Mouse (Mus musculus): ENCODE measurements around the gene Arf5.
A peak's percentile ranks its signal among the peaks of the same experiment; 100 is the strongest.

Arf5 gene

DNA sequence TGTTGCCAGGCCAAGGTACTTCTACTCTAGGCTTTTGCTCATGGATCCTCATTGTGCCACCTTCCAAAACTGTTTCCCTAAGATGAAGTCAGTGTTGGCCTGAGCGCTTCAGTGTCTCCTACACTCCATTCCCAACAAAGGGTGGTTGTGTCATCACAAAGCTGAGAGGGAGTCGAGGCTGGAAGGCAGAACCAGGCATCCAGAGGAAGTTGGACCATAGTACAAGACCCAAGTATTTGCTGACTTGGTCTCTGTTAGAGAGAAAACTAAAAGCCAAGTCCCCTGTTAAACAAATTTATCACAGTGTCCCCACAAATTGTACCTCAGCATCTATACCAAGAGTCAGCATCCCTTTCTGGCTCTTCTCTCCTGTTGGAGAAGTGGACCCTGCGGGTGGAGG, 4.9 kb downstream of the Arf5 start, which contains the start of gene Gcc1:
Gcc1 (minus strand) TSS at position 101 of the 400 bp plus-strand sequence.
- DNase-seq, result no peak

DNA sequence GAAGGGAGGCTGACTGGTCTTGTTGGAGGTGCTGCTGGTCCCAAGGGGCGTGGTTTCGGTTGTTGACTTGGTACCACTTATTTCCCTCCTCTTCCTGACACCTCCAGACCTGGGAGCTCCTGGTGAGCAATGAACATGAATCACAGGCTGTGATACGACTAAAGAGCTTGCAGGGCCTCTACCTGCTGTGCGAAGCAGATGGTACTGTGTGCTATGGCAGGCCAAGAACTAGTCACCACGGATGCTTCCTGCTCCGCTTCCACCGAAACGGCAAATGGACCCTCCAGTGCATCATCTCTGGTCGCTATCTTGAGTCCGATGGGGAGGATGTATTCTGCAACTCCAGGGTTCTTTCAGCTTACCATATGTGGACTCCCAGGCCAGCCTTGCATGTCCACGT, 6.5 kb downstream of the Arf5 start:
- peak in 1 of 2 experiments; percentile 54 for DNase-seq

- no peak for DNase-seq
These were observed 7.6 kb downstream of the Arf5 start for GRCm38 (mm10) chr6:28430795-28431537.

- no peak for DNase-seq
These were observed 8.1 kb downstream of the Arf5 start for GRCm38 (mm10) chr6:28431538-28431855.

GRCm38 (mm10) chr6:28447937-28448336, 24.6 kb downstream of the Arf5 start:
- peak in 1 of 2 experiments; percentile 17 for DNase-seq

GRCm38 (mm10) chr6:28449253-28449652, 25.9 kb downstream of the Arf5 start, which contains the start of gene Pax4:
Pax4 (minus strand) TSS chr6:28449353.
- no peak for DNase-seq

GRCm38 (mm10) chr6:28450481-28450880, 27.1 kb downstream of the Arf5 start:
- no peak for DNase-seq

- peak in 1 of 2 experiments; percentile 16 for DNase-seq
These were observed 27.6 kb downstream of the Arf5 start for GRCm38 (mm10) chr6:28450977-28451376.

DNA sequence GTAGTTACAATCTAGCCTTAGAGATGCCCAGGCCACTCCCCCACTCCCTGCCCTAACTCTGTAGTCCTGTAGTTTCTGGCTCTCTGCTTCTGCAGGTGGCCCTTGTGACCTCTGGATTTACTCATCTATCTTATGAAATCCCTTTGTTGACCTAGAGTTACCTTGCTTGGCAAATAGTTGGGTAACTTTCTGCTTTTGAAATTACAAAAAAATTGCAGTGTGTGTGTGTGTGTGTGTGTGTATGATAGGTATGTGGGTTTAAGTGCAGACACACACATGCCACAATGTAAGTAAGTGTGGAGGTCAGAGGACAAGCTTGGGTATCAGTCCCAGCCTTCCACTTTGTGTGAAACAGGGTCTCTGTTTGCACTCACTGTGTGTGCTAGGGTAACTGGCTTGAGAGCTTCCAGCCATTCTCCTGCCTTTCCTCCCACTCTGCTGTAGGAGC, 35.9 kb downstream of the Arf5 start:
- DNase-seq, result no peak

DNA sequence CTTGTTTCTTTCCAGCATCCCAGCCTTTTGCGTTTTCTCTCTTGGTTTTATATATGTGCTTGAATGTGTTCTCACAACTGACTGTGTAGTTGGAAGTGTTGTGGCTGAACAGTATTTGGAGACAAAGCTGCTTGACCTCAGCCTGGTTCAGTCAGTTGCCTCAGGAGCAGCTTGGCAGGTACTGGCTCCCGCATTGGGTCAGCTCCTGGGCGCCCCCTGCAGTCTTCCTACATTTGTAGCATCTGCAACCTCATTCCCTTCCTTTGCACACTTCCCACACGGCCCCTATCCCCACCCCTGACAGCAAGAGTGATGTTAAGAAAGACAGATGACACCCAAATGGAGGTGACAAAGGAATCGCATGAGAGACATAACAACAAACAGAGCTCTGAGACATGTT, 37.2 kb downstream of the Arf5 start:
- peak; percentile 87 for DNase-seq

DNA sequence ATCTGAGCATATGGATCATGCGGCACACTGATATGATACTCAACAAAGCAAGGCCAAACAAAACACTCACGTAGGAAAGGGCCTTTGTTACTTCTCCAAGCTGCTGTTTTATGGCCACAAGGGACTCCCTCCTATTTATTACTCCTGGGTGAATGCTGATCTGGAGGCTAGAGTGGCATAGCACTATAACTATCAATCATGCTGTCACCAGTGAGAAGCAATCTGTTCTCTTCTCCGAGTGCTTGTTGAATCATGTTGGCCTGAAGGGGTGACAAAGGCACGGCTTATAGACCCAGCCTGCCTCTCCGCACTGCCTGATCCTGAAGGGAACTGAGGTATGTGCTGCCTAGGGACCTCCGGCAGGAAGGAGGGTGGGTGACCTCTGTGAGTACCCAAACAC, 41.3 kb downstream of the Arf5 start:
- DNase-seq, result no peak

GRCm38 (mm10) chr6:28470017-28470602, 46.8 kb downstream of the Arf5 start:
- DNase-seq, result no peak

GRCm38 (mm10) chr6:28470621-28471020, 47.3 kb downstream of the Arf5 start:
- DNase-seq, result no peak

DNA sequence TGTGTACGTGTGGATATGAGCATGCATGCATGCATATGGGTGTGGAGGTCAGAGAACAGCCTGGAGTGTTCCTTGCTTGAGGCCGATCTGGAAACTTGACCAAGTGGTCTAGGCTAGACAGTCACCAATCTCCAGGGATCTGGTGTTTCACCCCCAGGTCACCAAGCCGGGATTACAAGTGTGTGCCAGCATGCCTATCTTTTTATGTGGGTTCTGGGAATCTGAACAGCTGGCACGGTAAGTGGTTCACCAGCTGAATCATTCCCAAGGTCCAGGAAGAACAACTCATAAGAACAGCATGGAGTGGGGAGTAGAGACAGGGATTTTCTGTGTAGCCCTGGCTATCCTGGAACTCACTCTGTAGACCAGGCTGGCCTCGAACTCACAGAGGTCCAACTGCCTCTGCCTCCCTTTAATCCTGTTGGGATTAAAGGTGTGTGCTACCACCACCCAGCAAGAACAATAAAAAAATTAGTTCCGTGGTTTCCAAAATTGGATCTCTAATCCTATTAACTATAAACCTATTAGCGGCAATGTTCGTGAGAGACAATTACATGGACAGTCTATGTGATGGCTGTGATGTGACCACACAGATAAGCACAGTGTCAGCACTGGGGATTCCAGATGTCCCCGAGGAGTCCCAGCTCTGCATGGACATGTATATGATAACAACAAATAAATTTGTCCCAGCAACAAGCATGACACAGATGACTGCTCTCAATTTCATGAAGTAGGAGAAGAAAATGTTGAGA, 48.1 kb downstream of the Arf5 start:
- DNase-seq, result no peak

DNA sequence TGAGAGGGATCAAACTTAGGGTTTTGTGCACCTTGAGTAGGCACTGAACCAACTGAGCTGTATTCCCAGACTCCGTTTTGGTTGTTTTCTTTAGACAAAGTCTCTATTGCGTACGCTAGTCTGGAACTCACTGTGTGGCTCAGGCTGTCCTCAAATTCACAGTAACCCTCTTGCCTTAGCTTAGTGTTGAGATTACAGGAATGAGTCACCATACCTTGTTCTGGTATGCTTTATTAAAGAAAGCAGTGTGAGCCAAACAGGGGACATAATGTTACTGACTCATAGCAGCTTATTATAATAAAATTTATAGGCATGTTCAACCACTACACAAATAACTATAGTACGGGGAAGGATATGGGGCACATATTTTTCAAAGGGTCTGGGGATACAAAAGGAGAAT, 50.9 kb downstream of the Arf5 start:
- no peak for DNase-seq

DNA sequence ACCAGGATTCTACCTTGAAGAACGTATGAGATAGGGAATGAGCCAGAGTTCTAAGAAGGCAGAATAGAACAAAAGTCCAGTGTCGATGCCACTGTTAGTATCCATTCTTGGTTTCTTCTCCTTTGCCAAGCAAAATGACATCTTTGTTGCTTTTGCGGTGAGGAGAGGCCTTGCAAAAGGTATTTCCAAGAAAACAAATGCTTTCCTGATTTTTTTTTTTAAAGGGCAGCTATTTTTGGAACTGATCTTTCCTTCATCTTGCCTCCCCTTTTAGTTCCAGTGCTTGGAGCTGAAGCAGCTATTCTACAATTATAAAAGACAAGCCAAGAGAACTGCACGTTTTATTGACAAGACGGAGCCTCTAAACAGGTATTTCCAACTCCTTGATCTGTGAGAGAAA, 51.5 kb downstream of the Arf5 start, which contains the start of gene Snd1:
Snd1 (plus strand) TSS at position 301 of the 400 bp plus-strand sequence.
- DNase-seq, result no peak
